Mouse (Mus musculus) spleen, adult 10 weeks (tissue): ENCODE results near the gene Pamr1. TPM values are rescaled to one million over a fixed set of nuclear protein-coding genes. Genes with fewer than 3 reads are reported as not detected.

Source experiments
- polyA plus RNA-seq: library from polyadenylated mRNA; stranded (reverse); fragments of 350-450 nt; fragmentation: Illumina TruSeq; extraction: RNeasy Lipid Tissue Mini Kit (QIAGEN cat#74804); gene quantifications from one replicate; pipeline ENCODE4 v1.2.3, GENCODE M21; 2015; ENCODE audit warnings: low replicate concordance; ENCODE audit not compliant: insufficient read depth

Pamr1 gene
- 0.84 TPM for polyA plus RNA-seq

GRCm38 (mm10) chr2:102549611-102550266, at the start of gene Pamr1:
Gene Pamr1, plus strand, starts transcription at chr2:102550012.

GRCm38 (mm10) chr2:102658163-102658660, 108.4 kb downstream of the Pamr1 start, which contains the start of gene Slc1a2:
Gene Slc1a2, plus strand, starts transcription at chr2:102658659.

Other genes starting within 250 kb of the Pamr1 start
- gene Trim44, start 142.2 kb upstream of the Pamr1 start, polyA plus RNA-seq = 93.7 TPM
- gene Fjx1, start 97.5 kb upstream of the Pamr1 start, polyA plus RNA-seq = 0.35 TPM
- 3.9 TPM for gene Slc1a2, start 108.6 kb downstream of the Pamr1 start, polyA plus RNA-seq